Mouse (Mus musculus) left cerebral cortex, adult 11 months (tissue): ENCODE results near the gene Prkn.

Experiments used
- DNase-seq: peaks from one replicate; pipeline ENCODE4 v3.0.0; 2022; ENCODE audit warnings: low spot score

The Prkn gene

GRCm38 (mm10) chr17:11740716-11741115 is 900.5 kb downstream of the Prkn start:
- DNase-seq: no peak

DNA sequence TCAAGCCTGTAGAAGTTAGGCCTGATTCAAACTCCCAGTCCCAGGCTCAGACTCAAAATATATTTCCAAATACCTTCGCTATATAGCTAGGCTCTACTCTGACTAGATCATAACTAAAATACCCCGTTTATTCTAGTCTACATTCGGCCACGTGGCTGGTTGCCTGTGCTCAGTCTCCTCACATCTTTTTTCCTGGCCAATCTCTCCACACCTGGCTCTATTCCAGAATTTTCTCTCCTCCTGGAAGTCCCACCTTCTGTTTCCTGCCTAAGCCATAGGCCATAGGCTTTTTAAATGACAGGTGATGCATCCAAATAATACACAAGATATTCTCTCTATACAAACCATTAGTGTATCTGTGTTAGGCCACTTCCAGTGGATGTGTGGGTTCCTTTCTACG is 901.0 kb downstream of the Prkn start:
- DNase-seq: no peak

GRCm38 (mm10) chr17:11751251-11751650 is 911.1 kb downstream of the Prkn start:
- DNase-seq: no peak

DNA sequence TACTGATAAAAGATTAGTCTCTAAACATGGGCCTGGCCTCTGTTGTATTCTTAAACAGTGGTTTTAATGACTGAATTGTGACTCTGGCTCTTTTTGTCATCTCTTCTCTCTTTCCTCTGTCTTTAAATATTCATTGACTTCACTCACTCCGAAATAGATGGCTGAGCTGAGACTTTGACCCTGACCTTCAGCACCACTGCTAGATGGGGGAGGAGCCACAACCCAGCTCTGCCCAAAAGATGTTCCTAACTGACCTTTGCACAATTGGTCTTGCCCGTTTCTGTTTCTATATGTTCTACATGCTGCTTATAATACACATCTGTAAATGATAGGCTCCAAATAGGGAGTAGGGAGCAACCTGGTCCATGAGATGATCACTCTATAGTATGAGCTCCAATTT is 912.5 kb downstream of the Prkn start:
- no peak for DNase-seq

GRCm38 (mm10) chr17:11765117-11765516 is 924.9 kb downstream of the Prkn start:
- DNase-seq: no peak

- DNase-seq: no peak
Measured at GRCm38 (mm10) chr17:11765581-11765980, 925.4 kb downstream of the Prkn start.

- DNase-seq: no peak
Measured at GRCm38 (mm10) chr17:11767301-11767700, 927.1 kb downstream of the Prkn start.

DNA sequence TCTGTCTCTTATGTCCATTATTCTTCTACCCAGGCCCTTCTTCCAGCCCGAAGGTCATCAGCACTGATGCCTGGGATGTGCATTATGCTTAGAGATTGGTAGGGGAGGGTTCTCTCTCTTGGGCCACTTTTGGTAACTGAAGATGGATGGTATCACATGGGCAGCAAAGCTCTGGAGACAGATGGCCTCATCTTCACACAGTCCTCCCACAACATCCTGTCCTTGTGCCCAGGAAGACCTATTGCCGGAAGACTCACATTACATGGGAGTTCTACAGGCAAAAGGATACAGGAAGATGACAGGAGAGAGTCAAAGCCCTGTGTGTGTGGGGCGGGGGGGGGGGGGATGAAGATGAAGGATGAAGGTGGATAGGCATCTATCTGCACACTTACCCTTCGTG is 928.2 kb downstream of the Prkn start:
- DNase-seq: no peak

DNA sequence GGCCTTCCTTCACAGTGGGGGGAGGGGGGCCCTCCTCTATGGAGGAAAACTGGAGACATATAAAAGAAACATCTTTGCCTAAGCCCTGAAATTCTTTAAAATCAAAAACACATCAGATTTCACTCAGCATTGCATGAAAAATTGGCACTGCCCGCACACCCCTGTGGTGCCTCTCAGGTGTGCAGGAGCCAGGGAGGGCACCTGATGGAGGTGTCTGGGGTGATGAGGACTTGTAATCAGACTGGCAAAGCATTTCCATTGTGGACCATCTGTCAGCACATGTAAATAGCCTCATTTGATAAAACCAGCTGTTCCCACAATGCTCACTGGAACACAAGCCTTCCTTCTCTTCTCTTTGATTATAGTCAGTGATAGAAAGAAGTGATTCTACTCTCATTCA is 928.8 kb downstream of the Prkn start:
- no peak for DNase-seq

DNA sequence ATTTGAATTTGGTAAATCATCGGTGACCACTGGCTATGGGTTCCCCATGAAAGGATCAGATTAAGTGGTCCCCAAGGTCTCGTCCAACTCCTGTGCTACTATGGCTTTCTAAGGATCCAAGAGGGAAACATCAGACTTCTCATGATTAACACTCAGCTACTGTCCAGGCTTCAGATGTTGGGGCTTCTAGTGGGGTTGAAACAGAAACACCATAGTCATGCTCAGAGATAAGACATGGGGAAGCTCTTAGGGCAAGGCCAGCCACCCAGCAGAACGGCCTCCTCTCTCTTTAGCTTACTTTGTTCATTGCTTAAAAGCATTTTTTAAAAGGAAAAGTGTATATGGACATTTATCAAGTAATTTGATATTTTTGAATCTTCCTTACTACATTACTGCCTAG is 929.3 kb downstream of the Prkn start:
- DNase-seq: no peak

DNA sequence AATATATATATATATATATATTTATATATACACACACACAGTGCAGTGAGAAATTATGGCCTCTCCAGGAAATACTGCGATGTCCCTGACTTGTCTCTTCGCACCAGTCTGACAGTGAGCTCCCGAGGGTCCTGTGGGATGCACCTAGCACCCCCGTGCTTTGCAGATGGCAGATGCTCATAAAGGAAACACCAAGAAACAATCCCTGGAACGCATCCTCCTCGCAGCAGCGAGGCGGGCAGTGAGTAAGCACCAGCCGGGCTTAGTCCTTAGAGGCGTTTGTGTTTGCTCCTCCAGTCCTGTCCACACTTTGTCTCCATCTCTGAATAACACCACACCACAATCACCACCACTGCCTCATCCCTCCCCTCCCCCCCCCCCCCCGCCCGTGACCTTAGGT is 939.4 kb downstream of the Prkn start:
- no peak for DNase-seq

DNA sequence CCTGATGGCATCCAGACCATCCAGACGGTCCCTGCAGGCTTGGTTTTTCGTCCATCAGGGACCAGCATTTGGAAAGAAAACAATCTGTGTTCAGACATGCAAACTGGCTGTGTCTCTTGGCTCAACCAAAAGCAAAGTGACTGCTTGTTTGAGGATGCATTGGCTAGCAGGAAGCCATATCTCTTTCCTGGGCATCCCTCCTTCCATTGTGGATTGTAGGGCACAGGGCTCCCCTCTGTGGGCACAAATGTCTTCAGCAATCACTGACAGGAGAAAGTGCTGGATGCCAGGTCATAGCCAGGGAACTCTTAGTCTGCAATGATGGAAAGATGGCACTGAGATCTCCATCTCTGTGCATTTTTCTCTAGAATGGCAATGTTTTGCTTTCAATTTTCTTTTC is 939.8 kb downstream of the Prkn start:
- DNase-seq: no peak

GRCm38 (mm10) chr17:11780805-11781481 is 940.8 kb downstream of the Prkn start:
- no peak for DNase-seq

- DNase-seq: no peak
Measured at GRCm38 (mm10) chr17:11788270-11788936, 948.2 kb downstream of the Prkn start.

DNA sequence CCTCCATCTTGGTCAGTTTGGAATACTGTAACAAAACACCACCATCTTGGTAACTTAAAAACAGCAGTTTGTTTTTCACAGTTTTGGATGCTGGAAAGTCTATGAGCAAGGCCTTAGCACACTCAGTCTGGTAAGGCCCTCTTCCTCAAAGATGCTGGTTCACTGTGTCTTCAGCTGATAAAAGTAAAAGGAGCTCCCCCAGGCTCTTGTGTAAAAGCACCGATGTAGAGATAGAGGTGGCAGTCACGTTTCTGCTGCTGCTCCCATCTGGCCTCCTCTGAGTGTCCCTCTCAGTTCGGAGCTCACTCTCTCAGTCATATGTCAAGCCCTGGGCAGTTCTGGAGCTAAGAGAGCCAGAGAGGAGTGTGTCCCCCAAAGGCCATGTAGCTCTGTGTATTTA is 955.8 kb downstream of the Prkn start:
- no peak for DNase-seq

GRCm38 (mm10) chr17:11801226-11801625 is 961.0 kb downstream of the Prkn start:
- DNase-seq: no peak

- DNase-seq: no peak
Measured at GRCm38 (mm10) chr17:11807280-11807679, 967.1 kb downstream of the Prkn start.

- no peak for DNase-seq
Measured at GRCm38 (mm10) chr17:11817886-11818285, 977.7 kb downstream of the Prkn start.

DNA sequence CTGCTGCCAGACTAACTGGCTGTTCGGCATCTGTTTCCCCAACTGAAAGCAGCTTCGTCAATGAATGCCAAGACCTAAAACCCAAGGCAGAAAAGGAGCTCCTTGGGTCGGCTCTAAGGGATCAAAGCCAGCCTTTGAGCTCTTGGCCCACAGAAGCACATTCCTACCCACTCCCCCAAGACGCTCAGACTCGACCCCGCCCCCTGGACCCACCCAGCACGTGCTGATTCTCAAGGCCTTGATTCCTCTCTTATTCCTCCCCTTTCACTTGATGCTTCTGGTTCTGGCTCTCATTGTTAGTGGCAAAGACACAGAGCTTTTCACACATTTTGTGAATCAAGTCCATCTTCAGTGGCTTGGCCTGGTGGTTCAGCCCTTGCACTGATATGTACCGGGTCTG is 979.3 kb downstream of the Prkn start:
- DNase-seq: no peak

- no peak for DNase-seq
Measured at GRCm38 (mm10) chr17:11820757-11821156, 980.6 kb downstream of the Prkn start.

DNA sequence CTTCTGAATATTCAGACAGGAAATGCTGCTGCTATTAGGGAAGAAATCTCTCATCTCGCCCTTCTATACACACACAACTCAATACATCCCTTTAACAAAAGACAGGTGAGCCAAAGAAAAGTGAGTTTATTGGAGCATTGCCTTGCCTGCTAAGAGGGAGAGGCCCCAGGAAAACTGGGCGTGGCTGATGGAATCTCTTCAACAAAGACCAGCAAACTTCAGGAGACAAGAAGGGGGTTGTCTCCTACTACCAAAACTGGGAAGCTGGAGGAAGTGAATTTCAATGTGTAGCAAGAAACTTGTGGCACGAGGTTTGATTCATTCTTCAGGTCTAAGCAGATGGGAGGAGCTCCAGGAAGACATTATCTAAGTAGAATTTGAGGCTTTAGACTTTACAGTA is 989.3 kb downstream of the Prkn start:
- DNase-seq: no peak

- DNase-seq: no peak
Measured at GRCm38 (mm10) chr17:11837121-11837520, 996.9 kb downstream of the Prkn start.

DNA sequence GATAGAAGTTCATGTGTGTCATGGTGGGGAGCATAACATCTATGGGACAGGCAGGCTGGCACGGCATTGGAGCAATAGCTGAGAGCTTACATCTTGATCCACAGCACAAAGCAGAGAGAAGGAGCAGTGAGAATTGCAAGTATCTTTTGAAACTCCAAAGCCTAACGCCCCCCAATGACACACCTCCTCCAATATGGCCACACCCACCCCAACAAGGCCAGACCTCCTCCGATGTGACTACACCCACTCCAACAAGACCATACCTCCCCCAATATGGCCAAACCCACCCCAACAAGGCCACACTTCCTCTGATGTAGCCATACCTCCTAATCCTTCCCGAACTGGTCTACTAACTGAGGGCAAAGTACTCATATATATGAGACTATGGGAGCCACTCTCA is 1004.3 kb downstream of the Prkn start:
- DNase-seq: no peak

GRCm38 (mm10) chr17:11844989-11845388 is 1004.8 kb downstream of the Prkn start:
- no peak for DNase-seq
